Mouse (Mus musculus) E14TG2a.4 (cell line): Measurements from ENCODE around the gene Fmo1.

Experiments used
- H3K27me3 ChIP-seq: 2 replicates; pipeline ENCODE4 v1.6.1; 2014; ENCODE audit warnings: low read length, control low read depth; ENCODE audit not compliant: insufficient read depth
- H3K36me3 ChIP-seq: 2 replicates; pipeline ENCODE4 v1.6.1; 2014; ENCODE audit warnings: low read length, control low read depth; ENCODE audit not compliant: insufficient read depth
- H3K4me1 ChIP-seq: replicated peaks from 2 replicates; pipeline ENCODE4 v1.6.1; 2014; ENCODE audit warnings: low read depth, low read length, control low read depth
- H3K4me3 ChIP-seq: replicated peaks from 2 replicates; pipeline ENCODE4 v1.5.1; 2014; ENCODE audit warnings: mild to moderate bottlenecking, low read length
- H3K9me3 ChIP-seq: 2 replicates; pipeline ENCODE4 v1.6.1; 2014; ENCODE audit warnings: low read length, control low read depth
- CTCF ChIP-seq: conservative IDR thresholded peaks from 2 replicates; pipeline ENCODE4 v1.5.1; 2014; ENCODE audit warnings: low read length
- NANOG ChIP-seq: IDR thresholded peaks from 2 replicates; pipeline ENCODE4 v1.6.1; 2014; ENCODE audit warnings: borderline replicate concordance, low read length, mixed read lengths
- POU5F1 ChIP-seq: IDR thresholded peaks from 2 replicates; pipeline ENCODE4 v1.6.1; 2014; ENCODE audit warnings: low read length, borderline replicate concordance

Gene Fmo1

DNA sequence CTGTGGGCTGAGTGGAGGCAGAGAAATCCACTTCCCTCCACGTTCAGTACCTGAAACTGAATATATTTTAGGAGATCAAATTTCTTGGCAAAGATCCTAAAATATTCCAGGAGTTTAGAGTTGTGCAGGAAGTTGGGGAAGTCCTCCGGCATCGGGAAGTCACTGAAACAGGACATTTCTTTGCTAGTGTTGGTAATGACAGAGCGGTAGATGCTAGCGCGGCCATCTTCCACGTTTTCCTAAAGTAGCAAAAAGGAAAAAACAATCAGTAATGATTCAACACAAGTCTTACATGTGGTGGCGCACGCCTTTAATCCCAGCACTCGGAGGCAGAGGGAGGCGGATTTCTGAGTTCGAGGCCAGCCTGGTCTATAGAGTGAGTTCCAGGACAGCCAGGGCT lies 22.2 kb upstream of the Fmo1 start:
- H3K9me3 ChIP-seq, result no peaks in the 10 kb centered on the region
- TF ChIP-seq NANOG (no peak), POU5F1 (no peak), CTCF (no peak)
- no peaks in the 10 kb centered on the region for H3K27me3 ChIP-seq
- no peaks in the 10 kb centered on the region for H3K36me3 ChIP-seq
- no peaks in the 10 kb centered on the region for H3K4me1 ChIP-seq
- no peak overlapping the region for H3K4me3 ChIP-seq

DNA sequence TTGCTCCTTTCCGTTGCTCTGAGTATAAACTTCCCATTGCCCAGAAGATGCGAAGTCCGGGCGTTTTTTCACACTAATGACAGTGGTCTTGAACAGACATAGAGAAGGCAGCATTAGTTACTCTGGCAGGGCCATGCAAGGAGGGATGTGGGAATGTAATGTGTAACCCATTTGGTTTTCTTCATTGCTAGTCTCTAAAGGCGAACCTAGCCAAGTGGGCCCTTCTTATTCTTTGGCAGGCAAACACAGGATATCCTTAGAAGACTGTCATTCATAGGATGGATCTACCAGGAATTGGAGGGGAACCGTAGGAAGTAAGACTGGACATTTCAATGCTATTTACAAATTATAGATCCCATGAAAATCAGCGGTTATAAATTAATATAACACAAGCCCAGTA lies 21.2 kb upstream of the Fmo1 start:
- Histone ChIP-seq H3K27me3 (no peaks in the 10 kb centered on the region), H3K4me3 (no peak overlapping the region), H3K9me3 (no peaks in the 10 kb centered on the region), H3K36me3 (no peaks in the 10 kb centered on the region), H3K4me1 (no peaks in the 10 kb centered on the region)
- no peak for TF ChIP-seq NANOG
- no peak for TF ChIP-seq CTCF
- no peak for TF ChIP-seq POU5F1

DNA sequence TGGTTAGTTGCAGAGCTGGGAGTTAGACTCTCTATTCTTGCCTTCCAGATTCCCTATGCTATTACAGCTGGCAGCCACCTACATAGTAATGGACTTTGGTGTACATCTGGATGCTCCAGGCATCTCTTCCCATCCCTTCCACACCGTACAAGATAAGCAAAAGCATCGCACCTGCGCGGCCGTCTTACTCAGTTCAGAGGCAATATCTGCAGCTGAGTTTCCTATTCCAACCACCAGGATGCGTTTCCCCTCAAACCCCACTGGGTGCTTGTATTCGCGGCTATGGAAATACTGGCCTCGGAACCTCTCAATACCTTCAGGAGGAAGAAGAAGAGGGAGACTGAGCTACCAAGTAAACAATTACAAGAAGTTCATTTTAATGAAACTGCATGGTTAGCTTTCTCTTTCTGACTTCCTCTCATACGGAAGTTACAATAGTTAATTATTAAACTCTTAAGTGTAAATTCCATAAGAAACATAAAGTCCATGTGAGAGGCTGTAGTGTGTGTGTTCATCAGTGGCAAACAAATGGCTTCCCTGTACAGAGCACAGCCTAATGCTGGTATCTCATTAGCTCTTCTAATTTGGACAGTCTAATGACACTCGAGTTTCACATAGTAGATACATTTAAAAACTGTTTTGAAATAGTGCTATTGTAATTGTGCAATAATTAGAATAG lies 19.9 kb upstream of the Fmo1 start:
- Histone ChIP-seq H3K36me3 (no peaks in the 10 kb centered on the region), H3K4me3 (no peak overlapping the region), H3K4me1 (no peaks in the 10 kb centered on the region), H3K9me3 (no peaks in the 10 kb centered on the region), H3K27me3 (no peaks in the 10 kb centered on the region)
- TF ChIP-seq NANOG (no peak), POU5F1 (no peak), CTCF (no peak)

DNA sequence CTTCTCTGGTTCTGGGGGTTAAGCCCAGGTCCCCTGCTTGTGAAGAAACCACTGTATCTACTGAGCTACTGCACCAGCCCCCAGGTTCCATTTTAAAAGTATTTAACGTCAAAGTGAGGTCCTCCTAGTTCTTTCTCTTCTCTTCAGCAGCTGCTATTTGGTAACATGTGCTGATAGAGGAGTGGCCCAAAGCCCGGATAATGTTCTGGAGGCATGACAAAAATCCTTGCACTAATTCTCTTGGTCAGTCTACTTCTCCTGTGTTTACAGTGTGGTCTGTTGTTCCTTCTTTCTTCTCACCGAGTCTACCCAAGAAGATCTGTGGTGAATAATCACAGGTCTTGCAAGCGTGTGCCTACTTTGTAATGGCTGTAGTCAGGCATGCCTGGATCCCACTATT lies 16.3 kb upstream of the Fmo1 start:
- H3K9me3 ChIP-seq, result no peaks in the 10 kb centered on the region
- H3K27me3 ChIP-seq, result no peaks in the 10 kb centered on the region
- H3K4me1 ChIP-seq, result no peaks in the 10 kb centered on the region
- TF ChIP-seq CTCF (no peak), POU5F1 (no peak), NANOG (no peak)
- no peaks in the 10 kb centered on the region for H3K36me3 ChIP-seq
- no peak overlapping the region for H3K4me3 ChIP-seq

DNA sequence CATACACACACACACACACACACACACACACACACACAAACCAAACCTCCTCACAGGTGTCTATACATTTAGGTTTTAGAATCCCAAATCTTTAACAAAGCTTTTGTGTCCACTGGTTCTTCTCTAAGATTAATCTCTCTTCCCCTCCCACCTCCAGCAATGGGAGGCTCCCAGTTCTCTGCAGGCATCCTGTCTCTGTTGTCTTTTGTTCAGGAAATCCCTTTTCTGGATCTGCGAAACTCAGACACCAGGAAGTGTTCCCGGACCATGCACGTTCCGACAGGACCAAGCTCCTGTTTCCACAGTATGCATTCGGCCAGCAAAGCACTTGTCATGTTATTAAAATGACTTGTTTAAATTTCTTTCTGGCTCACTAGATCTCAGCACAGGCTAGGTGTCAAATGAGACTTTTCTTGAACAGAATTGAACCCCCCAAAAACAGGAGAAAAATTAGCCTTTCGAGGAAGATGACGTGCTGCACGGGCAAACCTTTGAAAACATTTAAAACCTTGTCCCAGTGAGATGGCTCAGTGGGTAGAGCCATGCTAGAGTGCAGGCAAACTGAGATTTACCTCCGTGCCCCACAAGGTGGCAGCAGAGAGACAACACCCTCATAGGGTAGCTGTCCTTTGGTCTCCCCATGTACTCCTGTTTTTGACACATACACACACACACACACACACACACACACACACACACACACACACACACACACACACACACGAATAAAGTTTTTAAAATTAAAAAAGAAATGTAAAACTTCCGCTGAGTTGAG lies 13.4 kb upstream of the Fmo1 start:
- no peak overlapping the region for H3K4me3 ChIP-seq
- TF ChIP-seq CTCF (peak; percentile 55), POU5F1 (no peak)
- no peaks in the 10 kb centered on the region for H3K9me3 ChIP-seq
- no peaks in the 10 kb centered on the region for H3K27me3 ChIP-seq
- H3K36me3 ChIP-seq, result no peaks in the 10 kb centered on the region
- H3K4me1 ChIP-seq, result no peaks in the 10 kb centered on the region

DNA sequence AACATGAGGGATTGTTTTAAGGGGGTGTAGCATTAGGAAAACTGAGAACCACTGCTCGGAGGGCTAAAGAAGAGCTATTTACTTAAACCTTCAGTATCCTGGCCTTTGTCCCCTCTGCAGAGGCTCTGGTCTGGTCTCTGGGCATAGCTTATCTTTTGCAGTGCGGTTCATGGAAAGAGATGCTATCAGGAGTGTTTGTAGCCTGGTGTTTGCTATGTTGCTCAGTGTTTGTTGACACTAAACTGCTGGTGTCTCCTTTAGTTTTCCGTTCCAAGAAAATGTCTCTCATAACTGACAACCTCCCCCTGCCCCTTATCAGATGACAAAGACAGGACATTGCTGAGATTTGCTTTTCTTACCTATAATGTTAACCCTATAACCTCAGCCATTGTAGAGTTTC lies 8.7 kb upstream of the Fmo1 start:
- Histone ChIP-seq H3K4me3 (no peak overlapping the region), H3K9me3 (no peaks in the 10 kb centered on the region), H3K4me1 (no peaks in the 10 kb centered on the region), H3K36me3 (no peaks in the 10 kb centered on the region), H3K27me3 (no peaks in the 10 kb centered on the region)
- TF ChIP-seq POU5F1, result no peak
- no peak for TF ChIP-seq NANOG
- TF ChIP-seq CTCF, result no peak

DNA sequence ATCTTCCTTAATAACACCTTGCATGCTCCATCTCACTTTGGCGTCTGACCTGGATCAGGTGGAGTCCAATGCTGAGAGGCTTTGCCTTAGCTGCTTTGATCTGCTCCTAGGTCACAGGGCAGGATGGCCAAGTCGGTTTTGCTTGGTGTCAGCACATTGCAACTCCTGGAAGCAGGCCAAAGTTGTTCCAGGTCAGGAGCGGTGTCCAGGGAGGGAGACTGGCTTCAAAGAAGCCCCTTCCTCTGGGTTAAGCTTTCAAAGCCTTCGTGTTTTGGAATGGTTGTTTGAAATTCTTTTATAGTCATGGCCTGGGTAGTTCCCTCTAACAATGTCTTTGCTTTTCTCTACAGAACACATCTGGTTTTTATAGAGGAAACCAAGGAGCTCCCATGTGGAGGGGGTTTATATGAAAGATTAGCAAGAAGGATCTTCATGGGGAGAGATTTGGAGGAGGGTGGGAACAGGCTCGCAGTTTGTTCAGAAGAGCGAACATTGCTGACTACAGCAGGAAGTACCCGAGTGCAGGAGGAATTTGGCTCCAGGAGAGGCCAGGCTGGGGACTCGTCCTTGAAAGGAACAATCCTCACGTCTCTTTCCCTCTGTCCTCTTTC lies 5.4 kb upstream of the Fmo1 start:
- H3K27me3 ChIP-seq, result no peaks in the 10 kb centered on the region
- no peaks in the 10 kb centered on the region; the same call in 1 of the 2 replicates for H3K9me3 ChIP-seq
- no peak overlapping the region for H3K4me3 ChIP-seq
- no peak for TF ChIP-seq NANOG
- TF ChIP-seq POU5F1, result no peak
- no peak for TF ChIP-seq CTCF
- no peaks in the 10 kb centered on the region for H3K4me1 ChIP-seq
- no peaks in the 10 kb centered on the region for H3K36me3 ChIP-seq

DNA sequence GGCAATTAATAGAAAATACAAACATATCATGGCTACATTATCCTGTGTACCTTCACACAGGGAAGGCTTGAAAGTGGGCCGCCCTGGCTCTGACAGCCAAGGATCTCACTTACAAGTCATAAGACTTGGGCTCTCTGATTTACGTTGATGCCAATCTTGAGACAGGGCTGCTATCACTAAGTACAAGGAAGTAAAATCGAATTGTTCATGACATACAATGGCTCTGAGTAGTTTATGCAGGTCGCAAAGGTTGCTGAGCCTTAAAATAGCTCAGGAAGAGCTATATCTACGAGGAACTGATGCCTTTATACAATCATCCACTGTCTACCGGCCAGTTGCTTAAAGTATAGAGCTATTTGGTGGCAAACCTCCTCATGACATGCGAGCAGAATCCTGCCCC lies 4.6 kb upstream of the Fmo1 start:
- Histone ChIP-seq H3K9me3 (no peaks in the 10 kb centered on the region; the same call in 1 of the 2 replicates), H3K27me3 (no peaks in the 10 kb centered on the region), H3K4me1 (no peaks in the 10 kb centered on the region), H3K4me3 (no peak overlapping the region), H3K36me3 (no peaks in the 10 kb centered on the region)
- no peak for TF ChIP-seq CTCF
- TF ChIP-seq NANOG, result no peak
- no peak for TF ChIP-seq POU5F1

DNA sequence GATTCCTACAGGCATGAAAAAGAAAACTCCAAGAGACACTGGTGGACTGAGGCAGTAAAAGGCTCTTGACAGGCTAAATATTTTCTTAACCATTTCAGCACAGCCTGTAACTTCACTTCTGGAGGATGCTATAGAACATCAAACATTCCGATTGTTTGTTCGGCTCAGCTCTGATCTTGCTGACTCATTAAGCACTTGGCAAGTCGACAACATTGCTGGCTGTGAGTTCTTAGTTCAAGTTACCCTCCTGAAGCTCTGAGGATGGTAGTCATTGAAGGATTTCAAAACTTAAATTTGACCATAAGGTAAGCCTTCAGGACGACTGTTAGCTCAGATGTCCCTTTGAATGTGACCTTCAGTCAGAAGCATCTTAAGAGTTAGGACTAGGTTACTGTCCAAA lies 986 bp upstream of the Fmo1 start:
- Histone ChIP-seq H3K27me3 (no peaks in the 10 kb centered on the region), H3K36me3 (no peaks in the 10 kb centered on the region), H3K4me3 (no peak overlapping the region), H3K4me1 (no peaks in the 10 kb centered on the region), H3K9me3 (no peaks in the 10 kb centered on the region; the same call in 1 of the 2 replicates)
- no peak for TF ChIP-seq NANOG
- TF ChIP-seq CTCF, result no peak
- no peak for TF ChIP-seq POU5F1
